Mouse (Mus musculus): ENCODE data around the gene Tln2. TPM values are rescaled to one million over a fixed set of nuclear protein-coding genes. Genes with fewer than 3 reads are reported as not detected.

The Tln2 gene
- polyA plus RNA-seq (2014; fragmentation: Nextera tagmentation; extraction: Ambion mirVana), result 19.3 and 23.8 TPM in 2 replicates

DNA sequence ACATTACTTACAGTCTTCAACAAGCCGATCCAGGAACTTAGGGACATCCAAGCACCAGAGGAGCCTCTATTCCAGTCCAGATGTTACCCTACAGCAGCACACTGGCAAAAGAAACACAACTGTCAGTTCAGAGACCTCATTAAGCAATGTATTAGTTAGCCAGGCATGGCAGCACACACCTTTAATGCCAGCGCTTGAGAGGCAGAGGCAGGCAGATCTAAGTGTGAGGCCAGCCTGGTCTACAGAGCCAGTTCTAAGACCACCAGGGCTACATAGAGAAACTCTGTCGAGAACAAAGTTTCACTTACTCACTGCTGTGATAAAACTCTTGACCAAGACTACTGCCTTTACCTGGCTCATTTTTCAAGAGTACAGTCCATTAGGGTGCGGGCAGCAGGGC, at the start of gene Tln2:
Gene Tln2, minus strand, starts transcription at position 101 of the 400 bp plus-strand sequence.
- no peaks in the 10 kb centered on the region for H3K9me3 ChIP-seq (ENCODE audit: control insufficient read depth, low read length)
- H3K4me1 ChIP-seq (ENCODE audit: control insufficient read depth, insufficient read depth, low read length), result no peaks in the 10 kb centered on the region
- ATAC-seq (ENCODE audit: low FRiP score, low TSS enrichment), result no peak
- no peak within 1 kb of the TSS for H3K9ac ChIP-seq (replicated peaks; ENCODE audit: low read length)
- H3K4me3 ChIP-seq (replicated peaks; ENCODE audit: low read depth, low read length), result no peak within 1 kb of the TSS
- H3K4me2 ChIP-seq (ENCODE audit: low read length), result no peak within 1 kb of the TSS
- H3K27ac ChIP-seq (replicated peaks; ENCODE audit: low read depth, low read length), result no peak within 1 kb of the TSS
- H3K27me3 ChIP-seq (ENCODE audit: control insufficient read depth, insufficient read depth, low read length), result no peaks in the 10 kb centered on the region
- no peaks in the 10 kb centered on the region for H3K36me3 ChIP-seq (ENCODE audit: control insufficient read depth, insufficient read depth, low read length)
- WGBS, result 96% methylated on average over 4 of the region's 4 CpGs
- no peak for DNase-seq

DNA sequence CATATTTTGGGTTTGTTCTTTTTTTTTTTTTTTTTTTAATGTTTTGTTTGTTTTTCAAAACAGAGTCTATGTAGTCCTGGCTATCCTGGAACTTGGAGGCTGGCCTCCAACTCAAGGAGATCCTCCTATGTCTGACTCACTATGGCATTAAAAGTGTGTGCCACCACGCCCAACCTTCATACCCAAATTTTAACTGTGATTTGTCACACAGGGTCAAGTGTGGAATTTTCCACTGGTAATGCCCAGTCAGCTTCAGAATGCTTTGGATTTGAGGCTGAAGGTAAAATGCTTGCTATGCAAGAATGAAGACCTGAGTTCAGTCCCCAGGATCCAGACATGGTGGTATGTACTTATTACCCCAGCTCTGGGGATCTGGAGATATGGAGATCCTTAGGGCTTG, 49.7 kb upstream of the Tln2 start:
- Histone ChIP-seq H3K9me3 (ENCODE audit: control insufficient read depth, low read length) (no peaks in the 10 kb centered on the region), H3K9ac (replicated peaks; ENCODE audit: low read length) (no peak overlapping the region), H3K4me1 (ENCODE audit: control insufficient read depth, insufficient read depth, low read length) (no peaks in the 10 kb centered on the region), H3K36me3 (ENCODE audit: control insufficient read depth, insufficient read depth, low read length) (no peaks in the 10 kb centered on the region), H3K27ac (replicated peaks; ENCODE audit: low read depth, low read length) (no peak overlapping the region), H3K4me3 (replicated peaks; ENCODE audit: low read depth, low read length) (no peak overlapping the region), H3K4me2 (ENCODE audit: low read length) (no peak overlapping the region), H3K27me3 (ENCODE audit: control insufficient read depth, insufficient read depth, low read length) (no peaks in the 10 kb centered on the region)
- ATAC-seq (ENCODE audit: low FRiP score, low TSS enrichment), result no peak
- 93% methylated on average over 1 of the region's 1 CpGs for WGBS
- DNase-seq, result no peak

- no peaks in the 10 kb centered on the region for H3K27me3 ChIP-seq (ENCODE audit: control insufficient read depth, insufficient read depth, low read length)
- H3K4me1 ChIP-seq (ENCODE audit: control insufficient read depth, insufficient read depth, low read length), result no peaks in the 10 kb centered on the region
- no peak overlapping the region for H3K4me3 ChIP-seq (replicated peaks; ENCODE audit: low read depth, low read length)
- no peak overlapping the region for H3K27ac ChIP-seq (replicated peaks; ENCODE audit: low read depth, low read length)
- no peak overlapping the region for H3K9ac ChIP-seq (replicated peaks; ENCODE audit: low read length)
- no peaks in the 10 kb centered on the region for H3K9me3 ChIP-seq (ENCODE audit: control insufficient read depth, low read length)
- H3K36me3 ChIP-seq (ENCODE audit: control insufficient read depth, insufficient read depth, low read length), result no peaks in the 10 kb centered on the region
- H3K4me2 ChIP-seq (ENCODE audit: low read length), result no peak overlapping the region
- 79% methylated on average over 9 of the region's 9 CpGs for WGBS
- ATAC-seq (ENCODE audit: low FRiP score, low TSS enrichment), result no peak
- DNase-seq, result peak; percentile 18
Measured at GRCm38 (mm10) chr9:67607786-67608366, 48.4 kb upstream of the Tln2 start.

GRCm38 (mm10) chr9:67607268-67607667, 47.8 kb upstream of the Tln2 start:
- H3K9ac ChIP-seq (replicated peaks; ENCODE audit: low read length), result no peak overlapping the region
- H3K4me3 ChIP-seq (replicated peaks; ENCODE audit: low read depth, low read length), result no peak overlapping the region
- no peaks in the 10 kb centered on the region for H3K27me3 ChIP-seq (ENCODE audit: control insufficient read depth, insufficient read depth, low read length)
- no peaks in the 10 kb centered on the region for H3K9me3 ChIP-seq (ENCODE audit: control insufficient read depth, low read length)
- H3K4me1 ChIP-seq (ENCODE audit: control insufficient read depth, insufficient read depth, low read length), result no peaks in the 10 kb centered on the region
- no peaks in the 10 kb centered on the region for H3K36me3 ChIP-seq (ENCODE audit: control insufficient read depth, insufficient read depth, low read length)
- WGBS, result 84% methylated on average over 6 of the region's 6 CpGs
- DNase-seq, result no peak
- H3K4me2 ChIP-seq (ENCODE audit: low read length), result no peak overlapping the region
- ATAC-seq (ENCODE audit: low FRiP score, low TSS enrichment), result no peak
- no peak overlapping the region for H3K27ac ChIP-seq (replicated peaks; ENCODE audit: low read depth, low read length)

- Histone ChIP-seq H3K36me3 (ENCODE audit: control insufficient read depth, insufficient read depth, low read length) (no peaks in the 10 kb centered on the region), H3K4me1 (ENCODE audit: control insufficient read depth, insufficient read depth, low read length) (no peaks in the 10 kb centered on the region), H3K4me2 (ENCODE audit: low read length) (no peak overlapping the region), H3K9ac (replicated peaks; ENCODE audit: low read length) (no peak overlapping the region), H3K27ac (replicated peaks; ENCODE audit: low read depth, low read length) (no peak overlapping the region), H3K9me3 (ENCODE audit: control insufficient read depth, low read length) (no peaks in the 10 kb centered on the region), H3K4me3 (replicated peaks; ENCODE audit: low read depth, low read length) (no peak overlapping the region), H3K27me3 (ENCODE audit: control insufficient read depth, insufficient read depth, low read length) (no peaks in the 10 kb centered on the region)
- DNase-seq (no peak), ATAC-seq (ENCODE audit: low FRiP score, low TSS enrichment) (no peak)
- WGBS, result 84% methylated on average over 7 of the region's 7 CpGs
Measured at GRCm38 (mm10) chr9:67605867-67606435, 46.4 kb upstream of the Tln2 start.

- H3K9ac ChIP-seq (replicated peaks; ENCODE audit: low read length), result no peak overlapping the region
- no peaks in the 10 kb centered on the region for H3K27me3 ChIP-seq (ENCODE audit: control insufficient read depth, insufficient read depth, low read length)
- no peak overlapping the region for H3K27ac ChIP-seq (replicated peaks; ENCODE audit: low read depth, low read length)
- DNase-seq (no peak), ATAC-seq (ENCODE audit: low FRiP score, low TSS enrichment) (no peak)
- H3K4me3 ChIP-seq (replicated peaks; ENCODE audit: low read depth, low read length), result no peak overlapping the region
- no peaks in the 10 kb centered on the region for H3K36me3 ChIP-seq (ENCODE audit: control insufficient read depth, insufficient read depth, low read length)
- H3K9me3 ChIP-seq (ENCODE audit: control insufficient read depth, low read length), result no peaks in the 10 kb centered on the region
- no peaks in the 10 kb centered on the region for H3K4me1 ChIP-seq (ENCODE audit: control insufficient read depth, insufficient read depth, low read length)
- no peak overlapping the region for H3K4me2 ChIP-seq (ENCODE audit: low read length)
Measured at GRCm38 (mm10) chr9:67604940-67605339, 45.4 kb upstream of the Tln2 start.

GRCm38 (mm10) chr9:67602347-67602746, 42.8 kb upstream of the Tln2 start:
- Histone ChIP-seq H3K4me2 (ENCODE audit: low read length) (no peak overlapping the region), H3K9me3 (ENCODE audit: control insufficient read depth, low read length) (no peaks in the 10 kb centered on the region), H3K27me3 (ENCODE audit: control insufficient read depth, insufficient read depth, low read length) (no peaks in the 10 kb centered on the region), H3K27ac (replicated peaks; ENCODE audit: low read depth, low read length) (no peak overlapping the region), H3K4me1 (ENCODE audit: control insufficient read depth, insufficient read depth, low read length) (no peaks in the 10 kb centered on the region), H3K4me3 (replicated peaks; ENCODE audit: low read depth, low read length) (no peak overlapping the region), H3K9ac (replicated peaks; ENCODE audit: low read length) (no peak overlapping the region), H3K36me3 (ENCODE audit: control insufficient read depth, insufficient read depth, low read length) (no peaks in the 10 kb centered on the region)
- DNase-seq (no peak), ATAC-seq (ENCODE audit: low FRiP score, low TSS enrichment) (no peak)
- WGBS, result 87% methylated on average over 5 of the region's 5 CpGs

- H3K4me1 ChIP-seq (ENCODE audit: control insufficient read depth, insufficient read depth, low read length), result no peaks in the 10 kb centered on the region
- no peaks in the 10 kb centered on the region for H3K36me3 ChIP-seq (ENCODE audit: control insufficient read depth, insufficient read depth, low read length)
- H3K27ac ChIP-seq (replicated peaks; ENCODE audit: low read depth, low read length), result no peak overlapping the region
- no peaks in the 10 kb centered on the region for H3K9me3 ChIP-seq (ENCODE audit: control insufficient read depth, low read length)
- H3K4me3 ChIP-seq (replicated peaks; ENCODE audit: low read depth, low read length), result no peak overlapping the region
- no peak for ATAC-seq (ENCODE audit: low FRiP score, low TSS enrichment)
- no peak overlapping the region for H3K9ac ChIP-seq (replicated peaks; ENCODE audit: low read length)
- 95% methylated on average over 5 of the region's 5 CpGs for WGBS
- H3K27me3 ChIP-seq (ENCODE audit: control insufficient read depth, insufficient read depth, low read length), result no peaks in the 10 kb centered on the region
- no peak overlapping the region for H3K4me2 ChIP-seq (ENCODE audit: low read length)
- no peak for DNase-seq
Measured at GRCm38 (mm10) chr9:67595221-67595620, 35.7 kb upstream of the Tln2 start.

GRCm38 (mm10) chr9:67593469-67594141, 34.1 kb upstream of the Tln2 start:
- Histone ChIP-seq H3K4me3 (replicated peaks; ENCODE audit: low read depth, low read length) (no peak overlapping the region), H3K4me2 (ENCODE audit: low read length) (no peak overlapping the region), H3K27me3 (ENCODE audit: control insufficient read depth, insufficient read depth, low read length) (no peaks in the 10 kb centered on the region), H3K36me3 (ENCODE audit: control insufficient read depth, insufficient read depth, low read length) (no peaks in the 10 kb centered on the region), H3K9me3 (ENCODE audit: control insufficient read depth, low read length) (no peaks in the 10 kb centered on the region), H3K4me1 (ENCODE audit: control insufficient read depth, insufficient read depth, low read length) (no peaks in the 10 kb centered on the region), H3K9ac (replicated peaks; ENCODE audit: low read length) (no peak overlapping the region), H3K27ac (replicated peaks; ENCODE audit: low read depth, low read length) (no peak overlapping the region)
- no peak for DNase-seq
- 97% methylated on average over 9 of the region's 9 CpGs for WGBS
- ATAC-seq (ENCODE audit: low FRiP score, low TSS enrichment), result no peak

All from midbrain, embryonic 14.5 days (tissue).